Mouse (Mus musculus) adrenal gland, postnatal 4 days (tissue): ENCODE measurements around the gene Tfip11. TPM values are rescaled to one million over a fixed set of nuclear protein-coding genes. Genes with fewer than 3 reads are reported as not detected.

Experiments used
- DNase-seq, 2 experiments: peaks; one replicate each; pipeline ENCODE4 v3.0.0; 2021 to 2022; ENCODE audit warnings: low spot score in 2 of 2, mixed read lengths in 2 of 2
- total RNA-seq, 2 experiments: library from RNA; stranded (reverse); gene quantifications; 2 replicates each; pipeline ENCODE4 v1.2.3; 2021

Gene Tfip11
- total RNA-seq, 2 experiments from 2014 or later: 35.9 to 43.0 TPM

- DNase-seq: no peak
Observed at GRCm38 (mm10) chr5:112289819-112290535, 36.2 kb upstream of the Tfip11 start.

GRCm38 (mm10) chr5:112290536-112290880, 35.6 kb upstream of the Tfip11 start:
- DNase-seq: no peak

GRCm38 (mm10) chr5:112291866-112292265, 34.3 kb upstream of the Tfip11 start:
- DNase-seq: no peak

- no peak for DNase-seq
Observed at GRCm38 (mm10) chr5:112292343-112292980, 33.7 kb upstream of the Tfip11 start.

GRCm38 (mm10) chr5:112293800-112294199, 32.4 kb upstream of the Tfip11 start:
- DNase-seq: no peak

GRCm38 (mm10) chr5:112294696-112295095, 31.5 kb upstream of the Tfip11 start:
- no peak for DNase-seq

GRCm38 (mm10) chr5:112295162-112295561, 31.0 kb upstream of the Tfip11 start:
- no peak for DNase-seq

GRCm38 (mm10) chr5:112295564-112295963, 30.6 kb upstream of the Tfip11 start:
- DNase-seq: no peak

GRCm38 (mm10) chr5:112296404-112297181, 29.6 kb upstream of the Tfip11 start:
- no peak for DNase-seq

- no peak for DNase-seq
Observed at GRCm38 (mm10) chr5:112297257-112297656, 28.9 kb upstream of the Tfip11 start.

GRCm38 (mm10) chr5:112298226-112298988, 27.8 kb upstream of the Tfip11 start:
- DNase-seq: peak in 1 of 2 experiments; percentile 46

- DNase-seq: no peak
Observed at GRCm38 (mm10) chr5:112299399-112299798, 26.8 kb upstream of the Tfip11 start.

GRCm38 (mm10) chr5:112300112-112300511, 26.0 kb upstream of the Tfip11 start:
- no peak for DNase-seq

- DNase-seq: no peak
Observed at GRCm38 (mm10) chr5:112300721-112301308, 25.3 kb upstream of the Tfip11 start.

- no peak for DNase-seq
Observed at GRCm38 (mm10) chr5:112301694-112302093, 24.5 kb upstream of the Tfip11 start.

GRCm38 (mm10) chr5:112302310-112302709, 23.8 kb upstream of the Tfip11 start:
- DNase-seq: no peak

GRCm38 (mm10) chr5:112305842-112306241, 20.3 kb upstream of the Tfip11 start:
- DNase-seq: no peak

GRCm38 (mm10) chr5:112313222-112313885, 12.8 kb upstream of the Tfip11 start:
- DNase-seq: no peak

GRCm38 (mm10) chr5:112316468-112316867, 9.7 kb upstream of the Tfip11 start:
- DNase-seq: no peak

GRCm38 (mm10) chr5:112317328-112317727, 8.8 kb upstream of the Tfip11 start:
- DNase-seq: no peak
